Mouse (Mus musculus) neural tube, embryonic 13.5 days (tissue): Measurements from ENCODE around the gene Has1. TPM values are rescaled to one million over a fixed set of nuclear protein-coding genes. Genes with fewer than 3 reads are reported as not detected.
A peak's percentile ranks its signal among the peaks of the same experiment; 100 is the strongest.

ENCODE experiments used
- ATAC-seq: fragments of 200-750 bp; cut with Nextera tagmentation; 2 replicates; pipeline ENCODE4 v1.8.0; 2017; ENCODE audit warnings: low read depth, mild to moderate bottlenecking, moderate TSS enrichment, moderate library complexity
- H3K27ac ChIP-seq: fragments of 300-500 bp; sonication (generic); replicated peaks from 2 replicates; pipeline ENCODE4 v1.5.1; 2015; ENCODE audit warnings: moderate library complexity, mild to moderate bottlenecking, inconsistent platforms
- H3K27me3 ChIP-seq: fragments of 300-500 bp; sonication (generic); 2 replicates; pipeline ENCODE4 v1.6.1; 2015; ENCODE audit warnings: mild to moderate bottlenecking, inconsistent platforms
- H3K36me3 ChIP-seq: fragments of 300-500 bp; sonication (generic); 2 replicates; pipeline ENCODE4 v1.6.1; 2015; ENCODE audit warnings: mild to moderate bottlenecking, inconsistent platforms
- H3K4me1 ChIP-seq: fragments of 300-500 bp; sonication (generic); replicated peaks from 2 replicates; pipeline ENCODE4 v1.6.1; 2015; ENCODE audit warnings: inconsistent platforms
- H3K4me2 ChIP-seq: fragments of 300-500 bp; sonication (generic); 2 replicates; pipeline ENCODE4 v1.6.1; 2015; ENCODE audit warnings: inconsistent platforms, mild to moderate bottlenecking, moderate library complexity
- H3K4me3 ChIP-seq: fragments of 300-500 bp; sonication (generic); 2 replicates; pipeline ENCODE4 v1.5.1; 2015; ENCODE audit warnings: mild to moderate bottlenecking, inconsistent platforms
- H3K9ac ChIP-seq: fragments of 300-500 bp; sonication (generic); 2 replicates; pipeline ENCODE4 v1.6.1; 2015; ENCODE audit warnings: moderate library complexity, mild to moderate bottlenecking, inconsistent platforms
- H3K9me3 ChIP-seq: fragments of 300-500 bp; sonication (generic); 2 replicates; pipeline ENCODE4 v1.6.1; 2016; ENCODE audit warnings: inconsistent platforms
- WGBS: fragments of 180-500 bp; shearing (Covaris S2); methylation state at CpG from one replicate; pipeline ENCODE4 v1.1.7; 2015; 5-methylcytosine and 5-hydroxymethylcytosine counted together
- microRNA counts: library from miRNA; unstranded; fragments of <30 nt; microRNA quantifications from one replicate; lab custom pipeline; 2016
- microRNA-seq: library from miRNA; unstranded; fragments of <30 nt; microRNA quantifications from one replicate; pipeline ENCODE4, GENCODE M21; 2016
- polyA plus RNA-seq: library from polyadenylated mRNA; unstranded; fragments of >200 nt; fragmentation: Nextera tagmentation; extraction: Ambion mirVana; gene quantifications from 2 replicates; pipeline ENCODE4 v1.2.1, GENCODE M21; 2015

The Has1 gene
- polyA plus RNA-seq, 1 experiment from 2014 or later: 0.63 TPM

DNA sequence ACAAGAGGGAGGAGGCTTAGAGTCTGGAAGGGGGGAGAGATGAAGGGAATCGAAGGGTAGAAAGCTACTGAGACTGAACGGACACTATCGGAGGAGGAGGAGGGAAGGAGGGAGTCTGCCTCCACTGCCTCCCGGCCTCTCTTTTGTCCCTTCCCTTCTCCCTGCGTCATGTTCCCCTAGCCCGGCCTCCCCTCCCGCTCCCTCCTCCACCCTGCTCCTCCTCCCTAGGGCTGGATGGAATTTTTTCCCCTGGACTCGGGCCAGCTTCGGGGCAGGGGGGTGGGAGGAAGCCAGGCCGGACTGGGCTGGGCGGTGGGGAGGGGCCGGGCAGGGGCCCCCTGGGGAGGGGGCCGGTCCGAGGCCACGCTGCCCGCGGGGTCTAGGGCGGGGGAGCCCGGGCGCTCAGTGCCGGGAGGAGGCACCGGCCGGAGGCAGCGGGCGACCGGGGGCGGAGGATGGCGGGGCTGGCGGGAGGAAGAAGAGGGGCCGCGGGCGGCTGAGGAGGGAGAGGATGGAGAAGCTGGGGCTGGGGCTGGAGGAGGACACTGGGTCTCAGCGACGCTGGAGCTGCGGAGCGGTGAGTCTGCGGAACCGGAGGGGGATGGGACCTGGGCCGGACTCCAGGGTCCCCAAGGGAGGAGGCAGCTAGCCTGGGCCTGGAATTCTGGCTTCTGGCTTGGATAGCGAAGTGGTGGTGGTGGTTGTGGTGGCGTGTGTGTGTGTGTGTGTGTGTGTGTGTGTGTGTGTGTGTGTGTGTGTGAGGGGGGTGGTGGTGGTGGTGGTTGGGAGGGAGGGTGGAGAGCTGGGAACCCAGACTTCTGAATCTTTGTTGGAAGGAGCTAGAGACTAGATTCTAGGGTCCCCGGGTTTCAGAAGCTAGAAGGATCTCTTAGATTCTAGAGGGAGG, 28.0 kb downstream of the Has1 start, which contains the start of gene Spaca6:
Gene Spaca6, plus strand, starts transcription at position 408 of the 907 bp plus-strand sequence.
- H3K27ac ChIP-seq: peak within 1 kb of the TSS; percentile 100
- peak within 1 kb of the TSS; percentile 94 for H3K4me2 ChIP-seq
- H3K27me3 ChIP-seq: no peaks in the 10 kb centered on the region
- WGBS: under 1% methylated on average over 39 of the region's 42 CpGs
- no peaks in the 10 kb centered on the region for H3K9me3 ChIP-seq
- H3K4me1 ChIP-seq: peaks cover 29% of the 10 kb centered on the region
- peak within 1 kb of the TSS; percentile 88 for H3K4me3 ChIP-seq
- ATAC-seq: peak; percentile 88
- H3K9ac ChIP-seq: peak within 1 kb of the TSS; percentile 99
- H3K36me3 ChIP-seq: peaks cover 13% of the 10 kb centered on the region

GRCm38 (mm10) chr17:17825921-17826591, 28.9 kb downstream of the Has1 start:
- Histone ChIP-seq H3K27me3 (no peaks in the 10 kb centered on the region), H3K9me3 (no peaks in the 10 kb centered on the region), H3K4me2 (peak overlapping the region; percentile 94), H3K9ac (peak overlapping the region; percentile 99), H3K4me3 (peak overlapping the region; percentile 88), H3K36me3 (peaks cover 4% of the 10 kb centered on the region), H3K27ac (peak overlapping the region; percentile 100), H3K4me1 (peaks cover 19% of the 10 kb centered on the region)
- WGBS: under 1% methylated on average over 19 of the region's 22 CpGs
- ATAC-seq: peak; percentile 54

DNA sequence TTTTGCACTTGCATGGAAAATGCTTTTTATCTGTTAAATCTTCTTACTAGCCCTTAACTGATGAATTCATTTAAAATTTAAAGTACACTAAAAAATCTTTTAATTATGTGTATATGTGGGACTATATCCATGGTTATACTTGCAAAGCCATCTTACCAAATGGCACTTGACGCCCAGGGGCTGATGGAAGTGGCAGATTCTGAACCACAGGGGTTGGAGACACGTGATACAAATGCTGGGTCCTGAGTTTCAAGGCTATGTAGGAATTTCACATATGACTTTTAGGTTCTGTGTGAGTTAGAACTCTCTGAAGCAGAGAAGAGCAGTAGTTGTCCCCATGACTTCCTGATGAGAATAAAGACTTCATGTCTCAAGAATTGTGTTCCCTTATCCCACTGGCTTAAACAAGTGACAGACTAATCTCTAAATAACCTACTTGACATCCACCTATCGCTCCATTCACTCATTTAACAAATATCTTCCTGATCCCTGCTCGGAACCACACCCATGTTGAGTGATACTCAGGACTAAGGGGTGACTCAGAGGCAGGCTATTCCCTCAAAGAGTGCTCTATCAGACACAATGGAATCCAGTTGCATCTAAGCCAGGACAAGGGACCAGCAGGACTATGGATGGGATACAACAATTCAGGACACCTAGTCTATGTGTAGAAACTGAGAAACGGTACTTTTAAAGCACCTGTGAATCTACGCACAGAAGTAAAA, 31.2 kb downstream of the Has1 start:
- Histone ChIP-seq H3K27me3 (no peaks in the 10 kb centered on the region), H3K4me3 (no peak overlapping the region), H3K9me3 (no peaks in the 10 kb centered on the region), H3K9ac (no peak overlapping the region), H3K4me2 (no peak overlapping the region), H3K27ac (no peak overlapping the region), H3K4me1 (no peaks in the 10 kb centered on the region), H3K36me3 (no peaks in the 10 kb centered on the region)
- WGBS: 82% methylated on average over 6 of the region's 6 CpGs
- ATAC-seq: no peak

DNA sequence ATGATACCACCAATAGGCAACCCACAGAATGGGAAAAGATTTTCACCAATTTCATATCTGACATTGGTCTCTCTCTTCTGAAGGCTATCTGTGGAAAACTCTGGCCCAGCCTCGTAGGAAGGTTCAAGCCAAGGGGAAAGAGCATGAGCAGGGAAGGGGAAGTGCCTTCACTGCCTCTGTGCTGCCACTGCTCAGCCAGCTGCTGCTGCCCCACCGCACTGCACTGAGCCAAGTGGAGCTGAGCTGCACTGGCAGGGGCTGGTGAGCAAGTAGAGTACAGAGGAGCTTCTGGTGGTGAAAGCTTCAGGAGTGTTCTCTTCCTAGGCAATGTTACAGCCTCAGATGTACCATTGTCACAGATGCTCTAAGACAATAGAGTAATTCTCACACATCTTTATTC, 59.5 kb downstream of the Has1 start:
- Histone ChIP-seq H3K27me3 (no peaks in the 10 kb centered on the region), H3K4me2 (no peak overlapping the region), H3K36me3 (no peaks in the 10 kb centered on the region), H3K4me1 (0 out of 2 replicates have a peak, but pooled peaks cover 5% of the 10 kb centered on the region), H3K9me3 (no peaks in the 10 kb centered on the region), H3K27ac (no peak overlapping the region), H3K4me3 (no peak overlapping the region), H3K9ac (no peak overlapping the region)
- ATAC-seq: no peak
- 50% methylated on average over 2 of the region's 2 CpGs for WGBS

MicroRNAs encoded within 50 kb of the gene (microRNA counts, 519-probe panel; counts per million panel counts)
- microRNA mmu-let-7e (lab: Ali Mortazavi, UCI): 5,456 counts per million, percentile 92 among the panel's probes with 10 or more counts
- 3,741 counts per million, percentile 57 among the panel's probes with 10 or more counts for microRNA mmu-miR-125a-3p (lab: Ali Mortazavi, UCI)
- 6,075 counts per million, percentile 99 among the panel's probes with 10 or more counts for microRNA mmu-miR-125a-5p (lab: Ali Mortazavi, UCI)
- microRNA mmu-miR-99b (lab: Ali Mortazavi, UCI): 5,222 counts per million, percentile 90 among the panel's probes with 10 or more counts

Small RNAs within 50 kb of the gene (microRNA-seq; reads per million reads assigned to microRNA genes)
- gene Gm25927 (not detected), gene Mir125a (2,999 reads per million, percentile 88 among the genes with 10 or more reads in this experiment), gene Mir99b (17,692 reads per million, percentile 98 among the genes with 10 or more reads in this experiment), gene Mirlet7e (not detected)

Other genes with a start within 250 kb of the Has1 start
- gene Lnpep, start 230.2 kb downstream of the Has1 start, polyA plus RNA-seq: 8.5 and 8.7 TPM in 2 replicates
- not detected in 2 replicates for gene Vmn2r90, start 151.5 kb downstream of the Has1 start, polyA plus RNA-seq
- gene Spaca6, start 28.0 kb downstream of the Has1 start, polyA plus RNA-seq: 31.4 and 36.0 TPM in 2 replicates
- gene Fpr1, start 28.7 kb upstream of the Has1 start, polyA plus RNA-seq: 0.14 TPM in 1 of 2 replicates, not detected in the other
- 0.28 TPM in 1 of 2 replicates, not detected in the other for gene Fpr2, start 32.6 kb upstream of the Has1 start, polyA plus RNA-seq
- gene Fpr3, start 32.6 kb upstream of the Has1 start, polyA plus RNA-seq: not detected in 2 replicates
- not detected in 2 replicates for gene Fpr-rs4, start 166.5 kb upstream of the Has1 start, polyA plus RNA-seq
- not detected in 2 replicates for gene Vmn2r124, start 194.2 kb upstream of the Has1 start, polyA plus RNA-seq
- gene Vmn2r91, start 229.8 kb upstream of the Has1 start, polyA plus RNA-seq: not detected in 2 replicates